Mouse (Mus musculus) fat pad, adult 2 months (tissue): ENCODE measurements at regions not wholly inside any gene's neighbourhood (a gene's known extent, or its start where the extent isn't known, plus 50 kb on each side); places are given as distances from the start of the nearest gene placed in this dataset.

ENCODE experiments used
- DNase-seq: peaks from one replicate; pipeline ENCODE4 v3.0.0-alpha.2; 2011; ENCODE audit warnings: low read depth, low spot score; ENCODE audit errors: extremely low read depth

GRCm38 (mm10) chr6:31082613-31083470, 124.0 kb upstream of the Klf14 start:
- DNase-seq: no peak

- DNase-seq: no peak
These were observed 124.8 kb upstream of the Klf14 start for GRCm38 (mm10) chr6:31083701-31084100.

- no peak for DNase-seq
These were observed 126.3 kb upstream of the Klf14 start for GRCm38 (mm10) chr6:31085063-31085759.

- DNase-seq: no peak
These were observed 126.9 kb upstream of the Klf14 start for GRCm38 (mm10) chr6:31085760-31086108.

- DNase-seq: no peak
These were observed 127.4 kb upstream of the Klf14 start for GRCm38 (mm10) chr6:31086283-31086682.

GRCm38 (mm10) chr6:31086798-31087360, 128.0 kb upstream of the Klf14 start:
- DNase-seq: no peak

GRCm38 (mm10) chr6:31087511-31087910, 128.6 kb upstream of the Klf14 start:
- no peak for DNase-seq

GRCm38 (mm10) chr6:31088147-31088972, 129.5 kb upstream of the Klf14 start:
- no peak for DNase-seq

GRCm38 (mm10) chr6:31088973-31089368, 130.1 kb upstream of the Klf14 start:
- DNase-seq: no peak

GRCm38 (mm10) chr6:31090288-31090687, 131.4 kb upstream of the Klf14 start:
- DNase-seq: no peak

- no peak for DNase-seq
These were observed 131.9 kb upstream of the Klf14 start for GRCm38 (mm10) chr6:31090791-31091190.

- no peak for DNase-seq
These were observed 133.4 kb upstream of the Klf14 start for GRCm38 (mm10) chr6:31092324-31092723.

GRCm38 (mm10) chr6:31092760-31093159, 133.9 kb upstream of the Klf14 start:
- no peak for DNase-seq

GRCm38 (mm10) chr6:31095943-31096714, 137.3 kb upstream of the Klf14 start:
- DNase-seq: no peak

GRCm38 (mm10) chr6:31096787-31097186, 137.9 kb upstream of the Klf14 start:
- no peak for DNase-seq

- DNase-seq: no peak
These were observed 138.4 kb upstream of the Klf14 start for GRCm38 (mm10) chr6:31097254-31097653.

GRCm38 (mm10) chr6:31098106-31098505, 139.2 kb upstream of the Klf14 start:
- no peak for DNase-seq

- no peak for DNase-seq
These were observed 141.3 kb upstream of the Klf14 start for GRCm38 (mm10) chr6:31100084-31100579.

GRCm38 (mm10) chr6:31100749-31101148, 141.9 kb upstream of the Klf14 start:
- no peak for DNase-seq

GRCm38 (mm10) chr6:31106144-31106836, 147.4 kb upstream of the Klf14 start:
- DNase-seq: no peak
